Mouse (Mus musculus) gastrocnemius, adult 2 months (tissue): ENCODE measurements around the gene Oaf. TPM values are rescaled to one million over a fixed set of nuclear protein-coding genes. Genes with fewer than 3 reads are reported as not detected.

ENCODE experiments used
- DNase-seq: peaks from one replicate; pipeline ENCODE4 v3.0.0; 2022
- H3K27ac ChIP-seq: fragments of 200-600 bp; 2 replicates; pipeline ENCODE4 v1.8.1; 2022; ENCODE audit warnings: mild to moderate bottlenecking
- H3K4me3 ChIP-seq: fragments of 200-600 bp; 2 replicates; pipeline ENCODE4 v1.8.1; 2022; ENCODE audit warnings: mild to moderate bottlenecking, moderate library complexity
- CTCF ChIP-seq: fragments of 200-600 bp; IDR thresholded peaks from 2 replicates; pipeline ENCODE4 v1.8.1; 2022; ENCODE audit warnings: antibody characterized with exemption, mild to moderate bottlenecking, moderate library complexity
- intact Hi-C: fragments of 180-260 bp; cut with DNase I; formaldehyde crosslinking; loops from one replicate; pipeline ENCODE4 v1.15.1; 2025
- total RNA-seq, 2 experiments: library from RNA; stranded (reverse); gene quantifications; 2 replicates each; pipeline ENCODE4 v1.2.3; 2021

Oaf gene
- total RNA-seq, 2 experiments from 2014 or later, result 2.9 to 8.9 TPM

- TF ChIP-seq CTCF, result no peak
- intact Hi-C loops, result no loop called here
- Histone ChIP-seq H3K27ac (no peak overlapping the region), H3K4me3 (no peak overlapping the region)
- no peak for DNase-seq
Observed at GRCm38 (mm10) chr9:43229962-43230361, 9.7 kb downstream of the Oaf start.

GRCm38 (mm10) chr9:43229398-43229895 lies 10.3 kb downstream of the Oaf start:
- Histone ChIP-seq H3K27ac (peak overlapping the region; percentile 24), H3K4me3 (no peak overlapping the region)
- TF ChIP-seq CTCF, result no peak
- intact Hi-C loops, result no loop called here
- DNase-seq, result no peak

- no peak for TF ChIP-seq CTCF
- Histone ChIP-seq H3K4me3 (no peak overlapping the region), H3K27ac (peak overlapping the region; percentile 24; the same call in 1 of the 2 replicates)
- no peak for DNase-seq
- intact Hi-C loops, result no loop called here
Observed at GRCm38 (mm10) chr9:43228745-43229144, 11.0 kb downstream of the Oaf start.

- H3K4me3 ChIP-seq, result no peak overlapping the region
- intact Hi-C loops, result no loop called here
- DNase-seq, result no peak
- H3K27ac ChIP-seq, result peak overlapping the region; percentile 31
- TF ChIP-seq CTCF, result no peak
Observed at GRCm38 (mm10) chr9:43227626-43228025, 12.1 kb downstream of the Oaf start.

GRCm38 (mm10) chr9:43226573-43227160 lies 13.0 kb downstream of the Oaf start:
- TF ChIP-seq CTCF, result no peak
- intact Hi-C loops, result no loop called here
- no peak for DNase-seq
- H3K4me3 ChIP-seq, result no peak overlapping the region
- H3K27ac ChIP-seq, result peak overlapping the region; percentile 62

- intact Hi-C loops, result no loop called here
- DNase-seq, result no peak
- TF ChIP-seq CTCF, result no peak
- peak overlapping the region; percentile 56 for H3K27ac ChIP-seq
- no peak overlapping the region for H3K4me3 ChIP-seq
Observed at GRCm38 (mm10) chr9:43225481-43225880, 14.2 kb downstream of the Oaf start.

GRCm38 (mm10) chr9:43224771-43225355 lies 14.8 kb downstream of the Oaf start:
- H3K27ac ChIP-seq, result peak overlapping the region; percentile 56
- intact Hi-C loops, result loop anchor here (5.0 kb wide), 1 partner anchor 42 kb away; no protein-coding TSS in a partner anchor

GRCm38 (mm10) chr9:43222429-43222715 lies 17.3 kb downstream of the Oaf start:
- intact Hi-C loops, result loop anchor here (5.0 kb wide), 1 partner anchor 45 kb away; no protein-coding TSS in a partner anchor

More at GRCm38 (mm10) chr9:43224771-43225355, 14.8 kb downstream of the Oaf start:
- TF ChIP-seq CTCF, result no peak
- DNase-seq, result no peak
- no peak overlapping the region for H3K4me3 ChIP-seq

GRCm38 (mm10) chr9:43221643-43222428 lies 17.9 kb downstream of the Oaf start:
- intact Hi-C loops, result loop anchor here (1.0 to 5.0 kb wide), 2 partner anchors 45 to 62 kb away; no protein-coding TSS in a partner anchor
- no peak overlapping the region for H3K4me3 ChIP-seq
- DNase-seq, result peak; percentile 85
- TF ChIP-seq CTCF, result peak; percentile 95
- H3K27ac ChIP-seq, result peak overlapping the region; percentile 38; the same call in 1 of the 2 replicates

More at GRCm38 (mm10) chr9:43222429-43222715, 17.3 kb downstream of the Oaf start:
- no peak for DNase-seq
- Histone ChIP-seq H3K27ac (peak overlapping the region; percentile 38; the same call in 1 of the 2 replicates), H3K4me3 (no peak overlapping the region)
- peak; percentile 7; the same call in 1 of the 2 replicates for TF ChIP-seq CTCF

- Histone ChIP-seq H3K27ac (peak overlapping the region; percentile 79), H3K4me3 (peak overlapping the region; percentile 40)
- DNase-seq, result peak; percentile 55
- peak; percentile 91 for TF ChIP-seq CTCF
- intact Hi-C loops, result loop anchor here (1.0 kb wide), 2 partner anchors 69 to 211 kb away; no protein-coding TSS in a partner anchor
Observed at GRCm38 (mm10) chr9:43210771-43211450, 28.8 kb downstream of the Oaf start.

GRCm38 (mm10) chr9:43210190-43210682 lies 29.5 kb downstream of the Oaf start, which contains the start of gene Pou2f3:
Gene Pou2f3, minus strand, starts transcription at chr9:43210369.
- TF ChIP-seq CTCF, result no peak
- H3K27ac ChIP-seq, result peak within 1 kb of the TSS; percentile 79

GRCm38 (mm10) chr9:43206022-43206390 lies 33.7 kb downstream of the Oaf start:
- DNase-seq, result no peak
- Histone ChIP-seq H3K4me3 (no peak overlapping the region; the same call in 1 of the 2 replicates), H3K27ac (no peak overlapping the region)
- TF ChIP-seq CTCF, result no peak
- intact Hi-C loops, result no loop called here

More at GRCm38 (mm10) chr9:43210190-43210682, 29.5 kb downstream of the Oaf start, which contains the start of gene Pou2f3:
- peak within 1 kb of the TSS; percentile 40 for H3K4me3 ChIP-seq
- intact Hi-C loops, result no loop called here
- peak; percentile 83 for DNase-seq
